Mouse (Mus musculus) cerebellum, adult 2 months (tissue): Measurements from ENCODE around the gene Larp1.

Experiments
- CTCF ChIP-seq: fragments of 200-500 bp; IDR thresholded peaks from 2 replicates; pipeline ENCODE4 v1.5.1; 2011; ENCODE audit warnings: low read depth, mild to moderate bottlenecking, control low read depth, low read length, moderate library complexity, borderline replicate concordance; ENCODE audit not compliant: insufficient read depth
- POLR2A ChIP-seq: fragments of 200-500 bp; IDR thresholded peaks from 2 replicates; pipeline ENCODE4 v1.6.1; 2011; ENCODE audit warnings: low read length, control low read depth, borderline replicate concordance; ENCODE audit not compliant: insufficient read depth

- no peak for TF ChIP-seq CTCF
- no peak for TF ChIP-seq POLR2A
Observed at GRCm38 (mm10) chr11:58042861-58043431, 34.1 kb downstream of the Larp1 start.
